Mouse (Mus musculus): Measurements from ENCODE around the gene Krt32. TPM values are rescaled to one million over a fixed set of nuclear protein-coding genes. Genes with fewer than 3 reads are reported as not detected.

Krt32 gene
- polyA plus RNA-seq, 1 experiment = not detected

DNA sequence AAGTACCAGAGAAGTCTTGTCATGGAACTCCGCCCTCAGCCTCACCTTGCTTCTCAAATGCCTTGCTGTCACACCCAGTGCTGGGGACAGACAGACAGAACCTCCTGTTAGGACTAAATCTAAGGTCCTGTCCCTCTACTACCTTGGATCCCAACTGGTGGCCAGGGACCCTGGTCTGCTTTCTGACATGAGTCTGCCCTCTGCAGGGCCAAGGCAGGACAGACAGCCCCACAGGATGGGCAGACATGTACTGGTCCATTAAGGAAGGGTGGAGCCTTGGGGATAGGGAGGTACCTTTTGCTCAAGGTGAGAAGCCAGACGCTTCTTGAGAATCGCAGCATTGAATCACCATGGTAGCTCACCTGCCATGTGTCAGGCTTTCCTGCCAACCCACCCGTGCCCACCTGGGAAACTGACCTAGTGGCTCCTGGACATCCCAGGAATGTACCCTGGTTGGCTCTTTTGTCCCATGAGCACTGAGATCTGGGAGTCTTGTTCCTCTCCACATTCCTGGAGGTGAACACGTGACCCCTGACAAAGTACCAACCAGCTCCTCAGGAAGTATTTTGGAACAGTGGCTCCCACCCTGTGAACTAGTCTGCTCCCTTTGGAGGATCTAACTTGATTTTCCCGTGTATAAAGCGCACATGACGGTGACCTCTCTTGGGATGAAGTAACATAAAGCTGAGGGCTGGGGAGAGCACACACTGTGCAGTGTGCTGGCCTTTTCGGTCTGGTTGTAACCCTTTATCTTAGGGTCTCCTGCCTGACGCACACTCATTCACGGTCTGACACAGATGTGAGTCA lies 25.1 kb upstream of the Krt32 start:
- H3K4me3 ChIP-seq (replicated peaks; ENCODE audit: insufficient read depth, low read depth, low read length) = no peak overlapping the region
- TF ChIP-seq CTCF (IDR thresholded peaks at IDR 0.05; ENCODE audit: borderline replicate concordance, insufficient read depth, low read depth, low read length) = no peak
- no peak for TF ChIP-seq POLR2A (IDR thresholded peaks at IDR 0.05; ENCODE audit: borderline replicate concordance, insufficient read depth, low read length)
- DNase-seq = no peak
- no peaks in the 10 kb centered on the region for H3K4me1 ChIP-seq (ENCODE audit: control insufficient read depth, insufficient read depth, low read length)
- H3K27me3 ChIP-seq (ENCODE audit: control insufficient read depth, insufficient read depth, low read length) = no peaks in the 10 kb centered on the region
- H3K27ac ChIP-seq (ENCODE audit: insufficient read depth, low read length) = no peak overlapping the region
- 80% methylated on average over 11 of the region's 11 CpGs for WGBS

DNA sequence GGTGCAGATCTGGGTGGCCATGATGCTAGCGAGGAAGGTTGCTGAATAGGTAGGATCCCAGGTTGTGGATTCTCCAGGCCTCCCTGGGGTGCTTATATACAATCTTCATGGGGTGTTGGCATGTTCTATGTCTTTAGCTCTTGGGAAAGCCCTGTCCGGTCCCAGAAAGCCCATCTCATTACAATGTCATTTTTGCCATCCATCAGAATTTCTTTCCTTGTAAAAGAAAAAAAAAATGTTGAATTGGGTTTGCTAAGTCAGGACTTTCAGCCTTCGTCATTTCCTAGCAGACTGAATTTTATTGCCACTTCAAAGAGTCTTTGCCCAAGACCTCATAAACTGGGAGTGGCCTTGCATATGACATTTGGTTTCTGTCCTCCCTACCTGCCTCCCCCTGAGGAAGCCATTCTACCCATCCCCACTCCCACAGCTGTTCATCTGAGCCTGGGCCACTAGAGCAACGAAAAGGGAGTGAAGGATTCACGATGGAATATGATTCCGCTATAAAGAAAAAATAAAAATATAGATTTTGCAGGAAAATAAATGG lies 17.6 kb upstream of the Krt32 start, which contains the start of gene Krt36:
TSS of gene Krt36 (minus strand) at position 51 of the 547 bp plus-strand sequence.
- Histone ChIP-seq H3K27ac (ENCODE audit: insufficient read depth, low read length) (no peak within 1 kb of the TSS), H3K4me1 (ENCODE audit: control insufficient read depth, insufficient read depth, low read length) (no peaks in the 10 kb centered on the region), H3K27me3 (ENCODE audit: control insufficient read depth, insufficient read depth, low read length) (no peaks in the 10 kb centered on the region), H3K4me3 (replicated peaks; ENCODE audit: insufficient read depth, low read depth, low read length) (no peak within 1 kb of the TSS)
- TF ChIP-seq POLR2A (IDR thresholded peaks at IDR 0.05; ENCODE audit: borderline replicate concordance, insufficient read depth, low read length) (no peak), CTCF (IDR thresholded peaks at IDR 0.05; ENCODE audit: borderline replicate concordance, insufficient read depth, low read depth, low read length) (no peak)
- WGBS = 84% methylated on average over 6 of the region's 6 CpGs
- no peak for DNase-seq

DNA sequence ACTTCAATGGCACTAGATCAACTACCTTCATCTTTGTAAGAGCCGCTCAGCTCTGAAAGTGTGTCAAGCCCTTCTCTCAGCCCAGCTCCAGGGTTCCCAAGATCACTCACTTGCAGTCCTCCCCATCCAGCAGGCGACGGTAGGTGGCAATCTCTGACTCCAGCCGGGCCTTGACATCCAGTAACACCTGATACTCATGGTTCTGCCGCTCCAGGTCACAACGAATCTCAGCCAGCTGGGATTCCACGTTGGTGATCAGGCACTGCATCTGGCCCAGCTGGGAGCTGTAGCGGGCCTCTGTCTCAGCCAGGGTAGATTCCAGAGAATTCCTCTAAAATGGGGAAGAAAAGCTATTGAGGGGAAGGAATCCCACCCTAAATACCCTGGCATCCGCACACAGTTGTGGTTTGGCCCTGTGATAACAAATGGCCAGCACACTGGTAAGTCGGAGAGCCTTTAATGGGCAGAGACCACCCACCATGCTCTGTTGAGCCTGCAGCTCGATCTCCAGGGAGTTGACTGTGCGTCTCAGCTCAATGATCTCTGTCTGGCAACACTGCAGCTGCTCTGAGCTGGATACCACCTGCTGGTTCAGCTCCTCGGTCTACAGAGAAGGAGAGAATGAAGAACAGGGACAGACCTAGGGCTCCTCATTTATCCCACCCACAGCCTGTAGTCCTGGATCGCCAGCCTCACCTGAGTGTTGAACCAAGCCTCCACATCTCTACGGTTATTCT lies 14.8 kb upstream of the Krt32 start:
- 62% methylated on average over 15 of the region's 15 CpGs for WGBS
- Histone ChIP-seq H3K27me3 (ENCODE audit: control insufficient read depth, insufficient read depth, low read length) (no peaks in the 10 kb centered on the region), H3K27ac (ENCODE audit: insufficient read depth, low read length) (no peak overlapping the region), H3K4me1 (ENCODE audit: control insufficient read depth, insufficient read depth, low read length) (no peaks in the 10 kb centered on the region), H3K4me3 (replicated peaks; ENCODE audit: insufficient read depth, low read depth, low read length) (no peak overlapping the region)
- DNase-seq = no peak
- no peak for TF ChIP-seq CTCF (IDR thresholded peaks at IDR 0.05; ENCODE audit: borderline replicate concordance, insufficient read depth, low read depth, low read length)
- TF ChIP-seq POLR2A (IDR thresholded peaks at IDR 0.05; ENCODE audit: borderline replicate concordance, insufficient read depth, low read length) = no peak

DNA sequence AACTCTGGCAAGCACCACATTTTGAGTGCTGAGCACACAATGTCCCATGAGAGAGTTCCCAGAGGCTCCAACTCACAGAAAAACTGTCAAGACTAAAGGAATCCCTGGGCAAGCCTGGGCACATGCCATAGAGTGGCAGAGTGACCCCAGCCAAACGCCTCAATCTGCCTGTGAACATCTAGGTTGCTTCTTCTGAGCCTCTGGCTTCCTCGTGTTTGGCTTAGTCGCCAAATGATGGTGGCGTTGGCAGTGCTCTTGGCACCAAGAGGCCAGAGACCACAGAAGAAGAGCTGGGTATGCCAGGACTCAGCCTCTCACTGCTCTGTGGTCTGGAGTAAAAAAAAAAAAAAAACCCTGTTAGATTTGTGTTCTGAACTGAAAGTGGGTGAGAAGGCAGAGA lies 12.4 kb upstream of the Krt32 start:
- no peak for DNase-seq
- TF ChIP-seq POLR2A (IDR thresholded peaks at IDR 0.05; ENCODE audit: borderline replicate concordance, insufficient read depth, low read length) (no peak), CTCF (IDR thresholded peaks at IDR 0.05; ENCODE audit: borderline replicate concordance, insufficient read depth, low read depth, low read length) (no peak)
- H3K27me3 ChIP-seq (ENCODE audit: control insufficient read depth, insufficient read depth, low read length) = no peaks in the 10 kb centered on the region
- H3K4me3 ChIP-seq (replicated peaks; ENCODE audit: insufficient read depth, low read depth, low read length) = no peak overlapping the region
- H3K4me1 ChIP-seq (ENCODE audit: control insufficient read depth, insufficient read depth, low read length) = no peaks in the 10 kb centered on the region
- H3K27ac ChIP-seq (ENCODE audit: insufficient read depth, low read length) = no peak overlapping the region
- 20% methylated on average over 4 of the region's 4 CpGs for WGBS

DNA sequence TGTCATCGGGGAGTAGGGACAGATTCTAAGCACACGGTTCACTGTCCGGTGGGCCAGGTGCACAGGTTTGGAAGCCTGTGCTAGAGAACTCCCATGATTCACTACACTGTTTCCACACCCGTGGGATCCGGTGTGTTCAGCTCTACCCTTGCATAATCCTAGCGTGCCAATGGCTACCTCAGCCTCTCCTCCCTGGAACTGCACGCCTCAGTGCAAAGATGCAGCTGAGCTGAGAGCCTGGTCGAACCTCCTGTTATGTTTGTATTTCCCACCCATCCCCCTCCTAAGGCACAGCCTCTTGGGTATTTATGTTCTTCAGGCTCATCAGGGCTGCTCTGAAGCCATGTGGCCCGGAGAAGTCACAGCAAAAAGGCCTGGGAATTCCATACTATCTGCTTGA lies 9.8 kb upstream of the Krt32 start:
- Histone ChIP-seq H3K4me1 (ENCODE audit: control insufficient read depth, insufficient read depth, low read length) (no peaks in the 10 kb centered on the region), H3K27ac (ENCODE audit: insufficient read depth, low read length) (no peak overlapping the region), H3K27me3 (ENCODE audit: control insufficient read depth, insufficient read depth, low read length) (no peaks in the 10 kb centered on the region), H3K4me3 (replicated peaks; ENCODE audit: insufficient read depth, low read depth, low read length) (no peak overlapping the region)
- DNase-seq = no peak
- TF ChIP-seq CTCF (IDR thresholded peaks at IDR 0.05; ENCODE audit: borderline replicate concordance, insufficient read depth, low read depth, low read length) (no peak), POLR2A (IDR thresholded peaks at IDR 0.05; ENCODE audit: borderline replicate concordance, insufficient read depth, low read length) (no peak)
- WGBS = 71% methylated on average over 9 of the region's 9 CpGs

DNA sequence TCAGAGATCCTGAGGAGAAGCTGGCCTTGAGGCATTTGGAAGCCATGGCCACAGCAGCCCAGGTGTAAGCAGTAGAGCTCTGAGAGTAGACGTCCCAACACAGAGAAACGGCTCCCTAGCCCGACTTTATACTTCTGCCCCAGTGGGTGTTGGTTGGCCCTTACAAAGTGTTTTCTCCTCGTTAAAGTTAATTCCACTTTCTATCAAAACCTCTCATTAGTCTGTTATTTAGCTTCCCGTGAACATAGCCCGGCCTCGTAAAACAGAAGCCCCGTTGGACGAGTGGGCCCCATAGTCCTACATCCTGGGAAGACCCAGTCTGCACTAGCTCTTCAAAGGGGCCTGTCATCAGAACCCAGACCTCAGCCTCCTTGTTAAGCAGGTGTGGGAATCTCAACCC lies 8.1 kb upstream of the Krt32 start, which contains the start of gene Krt35:
TSS of gene Krt35 (minus strand) at position 101 of the 400 bp plus-strand sequence.
- no peak within 1 kb of the TSS for H3K27ac ChIP-seq (ENCODE audit: insufficient read depth, low read length)
- no peaks in the 10 kb centered on the region for H3K4me1 ChIP-seq (ENCODE audit: control insufficient read depth, insufficient read depth, low read length)
- 89% methylated on average over 9 of the region's 9 CpGs for whole genome bisulfite sequencing
- DNase-seq = no peak
- H3K27me3 ChIP-seq (ENCODE audit: control insufficient read depth, insufficient read depth, low read length) = no peaks in the 10 kb centered on the region
- no peak within 1 kb of the TSS for H3K4me3 ChIP-seq (replicated peaks; ENCODE audit: insufficient read depth, low read depth, low read length)
- no peak for TF ChIP-seq POLR2A (IDR thresholded peaks at IDR 0.05; ENCODE audit: borderline replicate concordance, insufficient read depth, low read length)
- no peak for TF ChIP-seq CTCF (IDR thresholded peaks at IDR 0.05; ENCODE audit: borderline replicate concordance, insufficient read depth, low read depth, low read length)

DNA sequence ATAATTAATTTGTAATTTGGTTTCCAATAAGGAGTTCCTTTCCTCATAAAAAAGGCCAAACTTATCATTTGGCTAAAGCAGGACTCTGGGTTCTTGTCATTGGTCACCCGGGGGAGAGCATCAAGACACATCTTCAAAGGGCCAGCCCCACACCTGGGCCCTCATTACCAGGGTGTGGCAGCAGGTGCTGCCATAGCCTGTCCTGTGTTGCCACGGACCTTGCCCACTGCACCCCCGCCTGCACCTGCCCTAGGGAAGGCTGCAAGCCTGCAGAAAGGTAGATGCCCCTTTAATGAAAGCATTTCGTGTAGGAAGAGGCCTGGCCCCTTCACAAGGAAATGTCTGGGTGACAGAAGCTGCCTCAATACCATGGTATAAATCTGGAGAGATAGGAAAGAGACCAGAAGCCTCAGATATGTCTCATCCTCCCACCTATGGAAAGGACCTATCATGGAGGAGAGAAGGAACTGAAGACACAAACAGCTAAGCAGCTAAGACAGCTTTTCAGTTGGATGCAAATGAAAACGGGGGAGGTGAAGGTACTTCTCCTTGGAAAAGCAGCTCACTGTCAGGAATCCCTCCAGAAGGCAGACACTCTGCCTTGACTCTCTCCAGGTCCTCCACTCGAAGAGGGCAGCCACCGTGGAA lies 476 bp upstream of the Krt32 start:
- no peak overlapping the region for H3K27ac ChIP-seq (ENCODE audit: insufficient read depth, low read length)
- no peak for TF ChIP-seq POLR2A (IDR thresholded peaks at IDR 0.05; ENCODE audit: borderline replicate concordance, insufficient read depth, low read length)
- TF ChIP-seq CTCF (IDR thresholded peaks at IDR 0.05; ENCODE audit: borderline replicate concordance, insufficient read depth, low read depth, low read length) = no peak
- H3K4me3 ChIP-seq (replicated peaks; ENCODE audit: insufficient read depth, low read depth, low read length) = no peak overlapping the region
- 74% methylated on average over 7 of the region's 7 CpGs for WGBS
- no peaks in the 10 kb centered on the region for H3K27me3 ChIP-seq (ENCODE audit: control insufficient read depth, insufficient read depth, low read length)
- DNase-seq = no peak
- H3K4me1 ChIP-seq (ENCODE audit: control insufficient read depth, insufficient read depth, low read length) = no peaks in the 10 kb centered on the region
